Mouse (Mus musculus) cerebellum, adult 2 months (tissue): Measurements from ENCODE around the gene Foxp1.

Experiments
- CTCF ChIP-seq: fragments of 200-500 bp; IDR thresholded peaks from 2 replicates; pipeline ENCODE4 v1.5.1; 2011; ENCODE audit warnings: low read depth, mild to moderate bottlenecking, control low read depth, low read length, moderate library complexity, borderline replicate concordance; ENCODE audit not compliant: insufficient read depth
- POLR2A ChIP-seq: fragments of 200-500 bp; IDR thresholded peaks from 2 replicates; pipeline ENCODE4 v1.6.1; 2011; ENCODE audit warnings: low read length, control low read depth, borderline replicate concordance; ENCODE audit not compliant: insufficient read depth

GRCm38 (mm10) chr6:99274222-99274621 lies 248.3 kb downstream of the Foxp1 start:
- no peak for TF ChIP-seq POLR2A
- TF ChIP-seq CTCF, result no peak
